In genomic region chr8:126807171-126807768, GRCm38 (mm10) we compare ENCODE assay signal across 11 mouse cellular contexts.
DNase-seq lines count a peak whose midpoint lies in the region; ATAC-seq and TF ChIP-seq lines count a peak whose summit lies in the region.
"Had no signal": no experiment of that assay in that cellular context is flagged by ENCODE, and none has a peak within 500 bp of the region (broad histone marks: within the 10 kb centered on the region; RNA-seq: fewer than 3 reads in every experiment).

No protein-coding gene starts in this region.

- no peak for TF ChIP-seq EP300 in liver, embryonic 14.5 days (IDR thresholded peaks at IDR 0.05; ENCODE audit: low read depth)
- no peak for TF ChIP-seq EP300 in stomach, postnatal 0 days (optimal IDR thresholded peaks at IDR 0.05)

- H3K4me3 ChIP-seq in liver, embryonic 11.5 days (ENCODE audit: low read depth, low read length) = no peak overlapping the region
- no peak overlapping the region for H3K4me3 ChIP-seq in heart, embryonic 10.5 days
- H3K4me3 ChIP-seq in liver, embryonic 14.5 days (ENCODE audit: insufficient read depth in 1 of 2, low read depth in 2 of 2, low read length in 2 of 2) = no peak overlapping the region
- H3K4me3 ChIP-seq in stomach, postnatal 0 days (ENCODE audit: low read depth, low read length) = no peak overlapping the region
- no peak overlapping the region for H3K4me3 ChIP-seq in hindbrain, embryonic 16.5 days (ENCODE audit: low read length)
- H3K4me3 ChIP-seq: limb, embryonic 12.5 days; neural tube, embryonic 13.5 days had no signal

- peaks cover 24% of the 10 kb centered on the region for H3K4me1 ChIP-seq in liver, embryonic 11.5 days (replicated peaks; ENCODE audit: control insufficient read depth, insufficient read depth, low read length)
- peaks cover 35% of the 10 kb centered on the region for H3K4me1 ChIP-seq in heart, embryonic 10.5 days
- peaks cover 5 to 50% of the 10 kb centered on the region in 2 experiments for H3K4me1 ChIP-seq in liver, embryonic 14.5 days (replicated peaks; ENCODE audit: control insufficient read depth in 2 of 2, insufficient read depth in 2 of 2, low read length in 1 of 2)
- H3K4me1 ChIP-seq in stomach, postnatal 0 days (replicated peaks; ENCODE audit: control insufficient read depth, insufficient read depth) = no peaks in the 10 kb centered on the region; the same call in 1 of the 2 replicates
- H3K4me1 ChIP-seq in hindbrain, embryonic 16.5 days (ENCODE audit: control insufficient read depth, insufficient read depth, low read depth, low read length) = no peaks in the 10 kb centered on the region

- no peak overlapping the region for H3K4me2 ChIP-seq in liver, embryonic 11.5 days
- no peak overlapping the region for H3K4me2 ChIP-seq in liver, embryonic 14.5 days (ENCODE audit: low read depth)
- H3K4me2 ChIP-seq in stomach, postnatal 0 days (replicated peaks; ENCODE audit: low read depth) = no peak overlapping the region
- no peak overlapping the region for H3K4me2 ChIP-seq in hindbrain, embryonic 16.5 days (ENCODE audit: low read length)
- H3K4me2 ChIP-seq: limb, embryonic 12.5 days; neural tube, embryonic 13.5 days had no signal

- H3K9me3 ChIP-seq in liver, embryonic 11.5 days (ENCODE audit: control insufficient read depth, low read length) = no peaks in the 10 kb centered on the region
- H3K9me3 ChIP-seq in heart, embryonic 10.5 days = no peaks in the 10 kb centered on the region
- H3K9me3 ChIP-seq in liver, embryonic 14.5 days (ENCODE audit: control insufficient read depth, low read length) = no peaks in the 10 kb centered on the region
- H3K9me3 ChIP-seq in stomach, postnatal 0 days (ENCODE audit: control insufficient read depth, low read length) = no peaks in the 10 kb centered on the region
- H3K9me3 ChIP-seq in hindbrain, embryonic 16.5 days (ENCODE audit: control insufficient read depth, low read length) = no peaks in the 10 kb centered on the region
- H3K9me3 ChIP-seq: limb, embryonic 12.5 days; neural tube, embryonic 13.5 days had no signal

- DNase-seq in liver = peak; percentile 15
- DNase-seq in liver, embryonic 11.5 days (ENCODE audit: low spot score) = no peak
- no peak for DNase-seq in heart, embryonic 10.5 days (ENCODE audit: low spot score)
- DNase-seq in liver, embryonic 14.5 days (ENCODE audit: low read depth in 3 of 3, low spot score in 3 of 3) = peak in 1 of 3 experiments; percentile 52
- no peak for DNase-seq in stomach, postnatal 0 days (ENCODE audit: low spot score)
- DNase-seq in frontal cortex, adult 2 months (ENCODE audit: extremely low spot score in 1 of 2, low spot score in 1 of 2) = no peak
- no peak for DNase-seq in layer of hippocampus, adult 9-11 months

- no peak overlapping the region for H3K9ac ChIP-seq in liver, embryonic 11.5 days (ENCODE audit: low read depth, low read length)
- no peak overlapping the region for H3K9ac ChIP-seq in liver, embryonic 14.5 days (replicated peaks)
- H3K9ac ChIP-seq in stomach, postnatal 0 days (ENCODE audit: low read length) = no peak overlapping the region
- H3K9ac ChIP-seq in hindbrain, embryonic 16.5 days (ENCODE audit: low read depth, low read length) = no peak overlapping the region
- H3K9ac ChIP-seq: limb, embryonic 12.5 days; neural tube, embryonic 13.5 days had no signal

- 42% methylated on average over 8 of the region's 8 CpGs for WGBS in liver, embryonic 11.5 days
- WGBS in heart, embryonic 10.5 days = 58% methylated on average over 8 of the region's 8 CpGs
- WGBS in liver, embryonic 14.5 days (ENCODE audit: insufficient replicate concordance) = 15% methylated on average over 8 of the region's 8 CpGs
- 67% methylated on average over 8 of the region's 8 CpGs for WGBS in stomach, postnatal 0 days
- WGBS in hindbrain, embryonic 16.5 days = 81% methylated on average over 8 of the region's 8 CpGs

- ATAC-seq in liver, embryonic 11.5 days (replicated peaks; ENCODE audit: low FRiP score) = no peak
- peak; percentile 47 for ATAC-seq in liver, embryonic 14.5 days (ENCODE audit: insufficient read depth)
- ATAC-seq in stomach, postnatal 0 days (ENCODE audit: low FRiP score, low TSS enrichment) = no peak
- no peak for ATAC-seq in hindbrain, embryonic 16.5 days
- ATAC-seq: forebrain, embryonic 14.5 days had no signal

- H3K36me3 ChIP-seq in liver, embryonic 11.5 days (ENCODE audit: control insufficient read depth, insufficient read depth, low read length) = no peaks in the 10 kb centered on the region
- H3K36me3 ChIP-seq in heart, embryonic 10.5 days = no peaks in the 10 kb centered on the region
- H3K36me3 ChIP-seq in liver, embryonic 14.5 days (replicated peaks; ENCODE audit: control insufficient read depth, insufficient read depth, low read depth) = no peaks in the 10 kb centered on the region
- H3K36me3 ChIP-seq in stomach, postnatal 0 days (ENCODE audit: control insufficient read depth, insufficient read depth, low read length) = no peaks in the 10 kb centered on the region
- no peaks in the 10 kb centered on the region for H3K36me3 ChIP-seq in hindbrain, embryonic 16.5 days (ENCODE audit: control insufficient read depth, insufficient read depth, low read length)
- H3K36me3 ChIP-seq: limb, embryonic 12.5 days; neural tube, embryonic 13.5 days had no signal

- no peaks in the 10 kb centered on the region for H3K27me3 ChIP-seq in liver, embryonic 11.5 days (replicated peaks; ENCODE audit: control insufficient read depth, insufficient read depth, low read length)
- H3K27me3 ChIP-seq in heart, embryonic 10.5 days (ENCODE audit: insufficient read depth, poor library complexity, severe bottlenecking) = peaks cover 16% of the 10 kb centered on the region; the same call in 1 of the 2 replicates
- H3K27me3 ChIP-seq in liver, embryonic 14.5 days (ENCODE audit: control insufficient read depth, insufficient read depth, low read length) = no peaks in the 10 kb centered on the region
- H3K27me3 ChIP-seq in stomach, postnatal 0 days (ENCODE audit: control insufficient read depth, insufficient read depth, low read length) = no peaks in the 10 kb centered on the region
- no peaks in the 10 kb centered on the region for H3K27me3 ChIP-seq in hindbrain, embryonic 16.5 days (replicated peaks; ENCODE audit: control insufficient read depth, insufficient read depth, low read length)
- H3K27me3 ChIP-seq: limb, embryonic 12.5 days; neural tube, embryonic 13.5 days had no signal

- H3K27ac ChIP-seq in liver, embryonic 11.5 days (ENCODE audit: low read depth, low read length) = no peak overlapping the region
- peak overlapping the region; percentile 8 for H3K27ac ChIP-seq in heart, embryonic 10.5 days
- H3K27ac ChIP-seq in liver, embryonic 14.5 days = peak overlapping the region; percentile 13; the same call in 1 of the 2 replicates
- peak overlapping the region; percentile 77; the same call in 1 of the 2 replicates for H3K27ac ChIP-seq in stomach, postnatal 0 days (replicated peaks)
- no peak overlapping the region for H3K27ac ChIP-seq in hindbrain, embryonic 16.5 days (ENCODE audit: low read depth, low read length)

- TF ChIP-seq CTCF in liver, embryonic 14.5 days (IDR thresholded peaks at IDR 0.05; ENCODE audit: low read depth) = 0 out of 2 replicates have a peak, but pooled peaks have one; percentile 8
- no peak for TF ChIP-seq CTCF in stomach, postnatal 0 days (IDR thresholded peaks at IDR 0.05; ENCODE audit: low read depth)

Comparison
In these comparisons a context has a peak if more than half of its experiments do, and no peak if none do; other contexts are left out.
1. H3K27ac ChIP-seq: peak in heart, embryonic 10.5 days (single experiment), liver, embryonic 14.5 days (single experiment) and stomach, postnatal 0 days (single experiment); none in liver, embryonic 11.5 days (single experiment) and hindbrain, embryonic 16.5 days (single experiment).